Mouse (Mus musculus) R1 (cell line): Measurements from ENCODE around the gene Il1rapl1.

ENCODE experiments used
- DNase-seq: peaks from one replicate; pipeline ENCODE4 v3.0.0-alpha.2; 2018; ENCODE audit warnings: low read depth, low spot score

Gene Il1rapl1

DNA sequence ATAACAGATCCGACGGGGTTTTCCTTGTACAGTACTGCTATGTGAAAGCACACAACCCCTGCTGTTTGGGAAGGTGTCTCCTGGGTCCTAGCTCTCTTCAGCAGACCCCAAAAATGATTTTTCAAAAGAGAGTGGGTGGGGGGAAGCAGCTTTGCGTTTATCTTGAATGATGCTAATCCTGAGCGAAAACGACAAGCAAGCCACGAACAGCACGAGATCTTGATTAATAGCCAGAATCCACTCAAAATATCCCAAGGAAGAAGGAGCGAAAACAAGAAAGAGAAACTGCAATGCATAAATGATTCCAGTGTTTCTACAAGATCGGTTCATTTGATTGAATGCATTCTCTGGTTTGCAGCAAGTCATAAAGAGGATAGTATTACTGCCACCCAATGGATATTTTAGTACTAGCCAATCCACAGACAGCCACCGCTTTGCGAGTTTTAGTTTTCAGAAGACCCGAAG, at the start of gene Il1rapl1:
Gene Il1rapl1, minus strand, starts transcription at position 37 of the 465 bp plus-strand sequence.
- no peak for DNase-seq

DNA sequence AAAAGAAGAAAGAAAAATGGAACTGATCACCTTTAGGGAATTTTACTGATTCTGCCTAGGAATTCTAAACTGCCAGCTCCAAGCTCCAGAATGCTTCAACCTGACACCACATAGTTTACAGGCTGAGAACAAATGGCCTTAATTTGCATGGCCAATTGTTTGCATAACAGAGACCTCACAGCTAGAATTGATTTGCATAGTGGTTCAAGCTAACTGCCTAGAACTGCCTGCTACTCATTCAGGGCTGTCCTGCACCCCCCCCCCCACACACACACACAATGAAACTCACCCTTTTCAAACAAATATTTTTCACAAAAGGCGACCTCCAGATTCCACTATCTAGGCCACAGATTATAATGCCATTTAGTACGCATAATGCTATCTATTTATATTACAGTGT, 42.6 kb upstream of the Il1rapl1 start:
- peak; percentile 89 for DNase-seq

DNA sequence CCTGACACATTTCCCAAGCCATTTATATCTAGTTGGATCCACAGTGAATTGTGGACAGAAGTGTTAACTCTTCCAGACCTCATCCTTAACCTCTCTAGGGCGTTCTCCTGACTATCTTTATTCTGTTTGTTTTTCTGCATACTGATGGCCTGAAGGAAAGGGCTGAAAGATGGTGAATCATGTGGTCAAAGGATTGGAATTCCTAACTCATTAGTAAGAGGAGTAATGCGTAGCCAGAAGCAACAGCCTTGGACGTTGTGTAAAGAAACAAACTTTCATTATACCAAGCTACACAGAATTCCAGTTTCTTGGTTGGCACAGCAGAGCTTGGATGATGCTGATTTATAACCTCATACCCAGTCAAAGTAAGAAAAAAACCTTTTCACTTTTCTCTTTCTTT, 10.2 kb upstream of the Il1rapl1 start:
- no peak for DNase-seq

DNA sequence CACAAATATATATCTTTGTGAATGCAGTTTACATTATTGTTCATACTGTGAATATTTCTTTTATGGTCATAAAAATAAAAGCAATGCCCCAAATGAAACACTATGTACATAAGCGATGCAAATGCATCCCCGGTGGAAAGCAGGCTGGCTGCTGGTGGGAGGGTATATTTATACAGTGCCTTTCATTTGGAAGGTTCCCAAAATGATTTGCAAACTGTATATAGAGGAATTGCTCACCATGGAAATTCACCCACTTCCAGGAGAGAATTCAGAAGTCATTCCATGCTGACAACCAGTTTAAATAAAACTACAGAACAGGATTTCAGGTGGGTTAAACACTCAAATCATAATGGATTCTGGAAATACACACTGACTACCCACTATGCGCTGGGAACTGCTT, 4.6 kb upstream of the Il1rapl1 start:
- no peak for DNase-seq

DNA sequence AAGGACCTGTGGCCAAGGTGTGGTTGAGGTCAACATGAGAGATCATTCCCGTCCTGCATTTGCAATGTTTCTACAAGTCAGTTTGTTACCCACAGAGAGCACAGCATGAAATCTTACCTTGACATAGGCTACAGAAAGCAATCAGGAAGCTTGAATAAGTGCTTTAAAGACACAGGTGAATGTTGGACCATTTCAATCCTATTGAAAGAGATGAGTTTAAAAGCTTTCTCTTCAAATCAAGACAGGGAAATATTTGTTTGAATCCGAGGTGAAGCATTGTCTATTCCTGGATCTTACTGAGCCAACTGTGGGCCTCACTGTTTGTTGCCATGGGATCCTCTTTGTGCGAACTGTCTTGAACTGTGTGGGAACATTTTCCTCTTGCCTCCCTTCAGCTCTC, 2.4 kb upstream of the Il1rapl1 start:
- DNase-seq = peak; percentile 51

DNA sequence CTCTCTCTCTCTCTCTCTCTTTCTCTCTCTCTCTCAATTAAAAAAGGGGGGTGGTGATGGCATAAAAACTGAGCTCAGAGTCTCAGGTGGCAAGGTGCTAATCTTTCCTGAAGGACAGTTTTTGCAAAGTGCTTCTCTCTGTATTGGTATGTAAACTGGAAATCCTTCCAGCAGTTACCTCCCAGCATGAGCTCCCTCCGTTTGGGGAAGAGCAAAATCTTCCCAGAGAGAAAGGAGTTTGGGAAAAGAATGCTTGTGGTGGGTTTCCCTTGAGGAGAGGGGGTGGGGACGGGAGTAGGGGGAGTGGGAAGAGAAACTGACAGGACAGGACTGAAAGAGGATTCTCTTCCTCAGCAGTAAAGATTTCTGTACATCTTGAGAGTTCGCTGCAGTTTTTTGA, 881 bp upstream of the Il1rapl1 start:
- DNase-seq = peak; percentile 70

DNA sequence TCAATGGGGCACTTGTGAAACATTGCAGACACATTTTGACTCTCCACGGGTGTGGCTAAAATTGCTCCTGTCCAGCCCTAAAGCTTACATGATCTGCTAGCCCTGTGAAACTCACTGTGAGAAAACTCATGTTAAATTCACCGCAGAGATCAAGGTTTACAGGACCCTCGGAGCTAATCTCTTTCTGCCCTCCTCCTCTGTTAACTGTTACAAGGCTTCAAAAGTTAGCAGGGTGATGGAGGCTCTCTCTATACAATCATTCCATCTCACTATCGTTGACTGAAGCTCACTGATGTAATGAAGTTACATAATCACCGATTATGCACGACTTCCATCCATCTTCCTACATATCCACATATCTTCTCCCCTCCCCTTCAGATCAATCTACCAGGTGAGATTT, 1.9 kb downstream of the Il1rapl1 start:
- DNase-seq = no peak

DNA sequence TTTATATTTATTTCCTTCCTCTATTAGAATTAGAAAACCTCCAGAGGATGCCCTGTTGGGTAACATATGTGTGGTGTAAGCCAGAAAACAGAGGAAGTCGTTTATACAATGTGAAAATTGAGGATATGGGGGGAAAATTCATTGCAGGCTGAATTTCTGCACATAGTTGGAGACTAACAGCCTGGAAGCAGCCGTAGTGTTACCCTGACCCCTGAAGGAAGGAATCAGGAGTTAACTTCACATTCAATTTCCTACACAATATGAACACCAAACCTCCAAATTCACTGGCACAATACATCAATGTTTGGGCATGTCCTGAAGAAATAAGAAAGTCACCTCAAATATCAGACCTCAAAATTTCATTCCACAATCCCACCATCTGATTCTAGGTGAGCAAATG, 3.2 kb downstream of the Il1rapl1 start:
- DNase-seq = no peak

DNA sequence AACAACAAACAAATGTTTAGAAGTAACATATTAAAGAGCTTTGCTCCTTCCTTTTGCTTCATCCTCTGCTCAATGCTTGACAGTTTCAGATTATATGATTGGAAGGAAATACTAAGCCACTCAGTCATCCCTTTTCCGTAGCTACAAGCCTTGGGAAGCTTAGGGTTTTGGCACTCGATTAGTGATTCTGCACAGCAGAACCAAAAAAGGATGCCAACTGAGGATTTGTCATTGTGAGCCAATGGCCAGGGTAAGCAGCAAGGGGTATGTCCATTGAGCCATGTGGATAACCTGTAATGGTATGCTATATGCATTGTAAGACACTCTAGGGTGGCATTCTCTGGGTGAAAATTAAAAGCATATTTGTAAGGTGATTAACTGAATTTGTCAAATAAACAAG, 5.7 kb downstream of the Il1rapl1 start:
- no peak for DNase-seq

DNA sequence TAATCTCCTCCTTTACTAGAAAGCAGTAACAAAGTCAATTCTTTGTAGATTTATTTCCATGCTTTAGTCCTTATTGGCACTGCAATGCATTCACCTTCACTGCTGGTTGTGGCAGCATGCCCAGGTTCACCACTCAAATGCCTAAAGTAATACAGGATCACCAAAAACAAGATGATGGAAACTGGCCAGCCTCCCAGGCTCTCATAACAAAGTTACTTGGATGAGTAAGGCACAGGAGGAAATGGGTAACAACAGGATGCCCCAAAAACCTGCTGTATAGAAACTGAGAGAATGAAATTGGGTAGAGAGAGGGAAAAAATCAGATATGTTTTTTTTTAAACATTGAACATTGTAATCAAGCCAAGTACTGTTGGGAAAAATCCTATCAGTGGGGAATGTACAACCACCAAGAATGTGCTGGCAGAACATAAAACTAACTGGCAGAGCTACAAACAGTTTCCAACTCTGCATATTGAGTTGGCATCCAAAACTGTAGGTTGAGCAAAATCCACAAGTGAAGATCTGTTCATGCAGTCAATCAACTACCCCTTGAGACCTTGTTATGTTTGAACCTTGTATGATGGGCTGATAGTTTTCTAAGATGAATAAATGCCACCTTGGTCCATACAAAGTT, 21.4 kb downstream of the Il1rapl1 start:
- DNase-seq = no peak

DNA sequence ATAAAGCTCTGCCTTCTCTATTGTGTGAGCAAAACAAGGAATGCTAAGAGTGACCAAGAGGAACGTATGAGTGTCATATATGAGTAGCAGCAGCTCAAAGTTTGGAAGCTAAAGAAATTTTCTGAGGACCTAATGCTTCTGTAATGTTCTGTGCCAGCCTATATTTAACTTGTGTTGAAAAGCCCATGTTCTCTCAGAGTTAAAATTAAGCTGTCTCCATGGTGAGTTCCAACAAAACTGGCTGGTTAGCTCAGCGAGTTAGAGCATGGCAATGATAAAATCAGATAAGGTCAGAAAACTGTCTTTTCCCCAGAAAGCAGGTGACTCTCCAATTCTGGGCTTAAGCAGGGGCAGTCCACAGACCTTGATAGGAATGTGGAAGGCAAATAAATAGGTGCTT, 25.6 kb downstream of the Il1rapl1 start:
- DNase-seq = no peak

DNA sequence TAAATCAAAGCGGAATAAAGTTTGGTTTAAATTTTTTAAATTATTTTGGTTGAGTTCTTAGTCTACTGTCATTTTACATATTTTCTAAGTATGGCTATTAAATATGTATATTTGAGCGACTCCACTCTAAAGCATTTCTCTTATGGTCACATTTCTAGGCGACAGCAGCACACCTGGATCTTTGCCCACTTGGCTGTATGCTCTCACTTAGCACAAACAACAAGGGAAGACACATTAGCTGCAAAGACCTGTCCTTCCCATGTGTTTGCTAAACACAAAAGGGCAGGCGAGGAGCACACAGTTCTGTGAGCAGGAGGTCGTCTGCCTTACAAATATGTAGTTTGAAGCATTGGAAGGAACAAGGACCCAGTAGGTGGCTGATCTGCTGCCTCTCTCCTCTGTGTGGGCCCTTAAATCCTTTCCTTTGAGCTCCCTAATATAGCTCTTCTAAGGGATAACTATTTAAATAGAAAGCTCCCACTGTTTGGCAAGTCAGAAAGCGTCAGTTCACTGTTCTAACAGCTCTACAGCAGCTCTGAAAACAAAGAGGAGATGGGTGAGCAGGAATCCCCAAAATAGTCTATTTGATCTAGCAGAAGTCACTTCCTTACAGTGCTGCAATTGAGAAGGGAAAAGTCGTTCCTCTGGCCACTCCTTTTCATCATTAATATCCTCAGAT, 42.6 kb downstream of the Il1rapl1 start:
- no peak for DNase-seq

DNA sequence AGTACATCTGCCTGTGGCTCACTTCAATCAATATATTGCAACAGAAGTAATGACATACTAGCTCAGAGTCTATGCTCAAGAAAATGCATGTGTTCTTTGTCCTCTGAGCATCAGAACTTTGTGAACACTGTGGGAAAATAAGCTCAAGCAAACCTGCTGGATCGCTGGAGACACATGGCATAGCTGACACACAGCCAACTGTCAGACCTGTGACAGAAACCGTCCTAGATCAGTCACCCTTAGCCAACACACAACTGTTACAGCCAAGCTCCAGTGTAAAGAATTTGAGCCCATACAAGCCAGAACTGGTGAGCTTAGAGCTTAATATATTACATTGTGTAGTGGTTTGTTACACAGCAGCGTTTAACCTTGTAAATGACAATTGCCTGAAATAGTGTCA, 45.1 kb downstream of the Il1rapl1 start:
- no peak for DNase-seq

DNA sequence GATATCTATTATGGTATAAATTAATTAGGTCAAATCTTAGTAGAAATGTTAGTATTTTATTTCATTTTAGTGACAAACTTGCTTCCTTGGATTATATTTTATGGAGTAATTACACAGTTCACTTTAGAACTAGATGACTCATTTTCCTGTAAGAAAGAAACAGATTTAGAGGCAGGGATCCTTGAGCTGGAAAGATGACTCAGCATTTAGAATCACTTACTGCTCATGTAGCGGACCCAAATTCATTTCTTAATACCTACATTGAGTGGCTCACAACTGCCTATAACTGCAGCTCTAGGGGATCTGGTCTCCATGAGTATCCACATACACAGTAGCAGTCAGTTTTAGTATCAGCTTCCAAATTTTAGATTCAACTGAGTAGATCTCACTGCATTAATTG, 71.9 kb downstream of the Il1rapl1 start:
- no peak for DNase-seq

DNA sequence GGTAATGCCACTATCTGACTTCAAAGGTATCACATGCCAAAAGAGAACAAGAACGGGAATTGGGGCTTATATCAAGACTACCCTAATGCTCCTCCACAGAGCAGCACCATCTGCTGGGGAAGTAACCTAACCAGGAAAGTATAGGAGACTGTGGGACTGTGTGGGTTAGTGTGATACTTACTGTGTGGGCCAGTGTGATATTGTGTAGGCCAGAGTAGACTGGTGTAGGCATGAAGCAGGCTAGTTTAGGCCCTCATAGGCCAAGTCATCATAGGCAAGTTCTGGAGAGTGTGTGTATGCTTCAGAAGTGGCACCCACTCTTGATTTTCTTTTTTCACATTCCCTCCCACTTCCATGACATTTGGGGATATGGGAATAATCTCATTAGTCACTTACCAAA, 76.5 kb downstream of the Il1rapl1 start:
- DNase-seq = no peak

DNA sequence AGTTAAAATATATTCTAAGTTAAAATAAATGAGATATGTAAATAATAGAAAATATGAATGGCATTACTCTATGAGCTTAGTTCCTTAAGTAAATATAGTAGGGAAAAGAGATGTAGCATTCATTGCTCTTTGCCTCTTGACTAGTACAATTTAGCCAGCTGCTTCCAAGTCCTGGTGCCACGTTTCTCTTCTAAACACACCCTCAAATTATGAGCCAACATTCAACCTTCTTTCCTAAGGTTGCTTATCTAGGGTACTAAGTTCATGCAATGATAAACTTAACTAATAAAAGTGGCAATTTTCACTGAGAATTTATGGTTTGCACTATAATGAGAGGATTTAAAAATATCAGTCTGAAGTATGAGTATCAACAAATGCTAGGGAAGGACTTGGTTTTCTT, 218.3 kb downstream of the Il1rapl1 start:
- no peak for DNase-seq

DNA sequence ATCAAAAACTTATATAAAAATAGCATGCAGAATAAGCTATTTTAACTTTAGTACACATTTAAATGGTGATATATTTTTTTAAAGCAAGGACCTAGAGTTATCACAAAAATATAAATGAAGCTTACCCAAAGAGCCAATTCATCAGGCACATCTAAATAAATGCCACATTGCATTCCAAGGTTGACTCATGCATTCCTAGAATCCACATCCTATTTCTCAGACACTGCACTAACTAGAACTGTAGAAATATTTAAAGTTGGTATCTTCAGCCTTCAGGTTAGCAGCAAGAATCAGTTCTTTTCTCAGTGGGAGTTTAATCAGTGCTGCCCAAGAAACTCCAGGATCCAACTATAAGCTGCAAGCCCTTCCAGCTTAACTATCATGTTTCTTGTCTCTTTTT, 223.5 kb downstream of the Il1rapl1 start:
- DNase-seq = no peak

DNA sequence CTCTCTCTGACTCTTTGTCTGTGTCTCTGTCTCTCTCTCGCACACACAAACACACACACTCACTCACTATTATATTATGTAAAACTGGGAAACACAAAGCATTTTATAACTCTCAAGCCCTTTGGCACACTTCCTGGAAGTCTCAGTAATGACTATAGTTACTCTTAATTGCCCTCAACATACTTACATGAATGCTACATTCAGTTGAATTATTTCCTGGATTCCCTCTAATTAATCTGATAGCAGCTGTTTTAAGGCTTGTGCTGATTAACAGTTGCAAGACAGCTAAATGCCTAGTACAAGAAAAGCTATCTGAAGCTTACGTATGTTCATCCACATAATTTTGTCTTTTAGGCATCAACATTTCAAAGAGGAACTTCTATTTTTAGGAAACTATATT, 261.3 kb downstream of the Il1rapl1 start:
- no peak for DNase-seq

DNA sequence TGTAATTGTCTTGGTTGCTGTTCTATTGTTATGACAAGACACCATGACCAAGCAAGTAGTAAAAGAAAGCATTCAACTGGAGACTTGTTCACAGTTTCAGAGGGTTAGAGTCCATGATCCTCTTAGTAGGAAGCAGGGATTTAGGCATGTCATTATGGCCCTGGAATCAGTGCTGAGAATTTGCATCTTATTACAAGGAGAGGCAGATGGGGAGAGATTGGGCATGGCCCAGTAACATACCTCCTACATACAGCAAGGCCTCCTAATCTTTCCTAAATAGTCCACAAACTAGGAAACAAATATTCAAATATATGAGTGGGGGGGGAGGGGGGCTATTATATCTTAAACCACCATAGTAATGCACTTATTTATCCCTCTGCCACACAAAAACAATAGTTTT, 301.6 kb downstream of the Il1rapl1 start:
- no peak for DNase-seq

DNA sequence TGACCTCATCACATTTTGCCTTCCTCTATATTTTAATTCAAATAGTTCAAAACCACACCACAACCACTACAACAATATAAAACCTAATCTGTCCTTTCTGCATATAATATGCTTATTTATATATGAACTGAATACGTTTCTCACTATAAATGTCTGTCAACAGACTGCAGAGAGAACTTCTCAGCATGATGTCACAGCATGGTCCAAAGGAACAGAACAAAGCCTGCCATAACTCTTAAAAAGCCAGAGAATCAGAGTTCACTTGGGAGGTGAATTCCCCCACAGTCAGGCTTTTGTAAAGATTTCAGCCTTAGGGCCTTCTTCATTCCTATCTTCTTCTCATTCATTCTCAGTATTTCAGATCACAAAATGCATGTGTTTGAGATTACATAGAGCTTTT, 307.7 kb downstream of the Il1rapl1 start:
- DNase-seq = peak; percentile 0

DNA sequence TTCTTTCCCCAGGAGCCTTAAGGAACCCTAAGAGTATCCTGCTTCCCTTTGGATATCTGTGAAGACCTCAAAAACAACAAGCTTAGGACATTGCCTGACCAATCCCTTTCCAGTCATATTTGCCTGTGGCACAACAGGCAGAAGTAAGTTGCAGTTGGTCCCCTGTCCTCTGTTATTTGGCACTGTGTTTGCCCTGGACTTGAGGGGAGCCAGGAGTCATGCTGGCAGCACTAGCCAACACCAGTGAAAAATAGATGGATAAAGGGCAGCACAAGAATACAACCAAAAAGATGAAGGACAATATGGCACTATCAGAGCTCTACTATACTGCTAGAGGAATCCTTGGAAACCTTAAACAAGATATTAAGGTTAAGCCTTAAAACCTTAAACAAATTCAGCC, 322.4 kb downstream of the Il1rapl1 start:
- DNase-seq = no peak

DNA sequence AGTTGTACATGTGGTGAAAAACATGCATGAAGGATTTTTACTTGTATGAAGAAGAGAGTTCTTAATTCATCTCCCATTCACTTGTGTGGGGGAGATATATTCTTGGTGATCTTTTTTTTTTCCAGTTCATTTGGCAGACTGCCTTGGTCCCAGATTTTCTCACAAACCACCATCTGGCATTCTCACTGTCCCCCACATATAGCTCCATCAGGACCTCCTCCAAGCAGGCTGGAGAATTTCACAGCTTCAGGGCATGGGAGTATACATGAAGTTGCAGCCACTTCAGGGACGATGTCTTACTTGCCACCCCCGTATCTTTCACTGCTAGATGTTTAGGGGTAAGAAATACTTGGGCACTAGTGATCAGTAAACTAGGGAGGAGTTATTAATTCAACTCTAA, 404.9 kb downstream of the Il1rapl1 start:
- no peak for DNase-seq

DNA sequence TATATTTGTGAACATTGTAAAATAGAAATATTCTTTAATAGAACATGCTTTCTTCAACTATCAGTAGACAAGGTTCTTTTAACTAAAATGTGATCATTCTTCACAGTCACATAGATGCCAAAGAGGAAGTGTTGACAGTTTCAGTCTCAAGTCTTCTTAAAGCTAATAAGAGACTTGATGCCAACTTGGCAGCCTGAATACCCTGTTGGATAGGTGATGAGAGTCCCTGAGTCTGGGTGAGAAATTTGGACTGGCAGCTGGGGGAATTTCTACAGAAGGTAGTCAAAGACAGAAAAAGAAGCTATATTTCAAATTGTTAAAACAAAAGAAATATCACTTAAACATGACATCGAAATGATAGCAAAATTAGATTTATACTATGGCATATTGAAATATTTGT, 451.6 kb downstream of the Il1rapl1 start:
- no peak for DNase-seq

DNA sequence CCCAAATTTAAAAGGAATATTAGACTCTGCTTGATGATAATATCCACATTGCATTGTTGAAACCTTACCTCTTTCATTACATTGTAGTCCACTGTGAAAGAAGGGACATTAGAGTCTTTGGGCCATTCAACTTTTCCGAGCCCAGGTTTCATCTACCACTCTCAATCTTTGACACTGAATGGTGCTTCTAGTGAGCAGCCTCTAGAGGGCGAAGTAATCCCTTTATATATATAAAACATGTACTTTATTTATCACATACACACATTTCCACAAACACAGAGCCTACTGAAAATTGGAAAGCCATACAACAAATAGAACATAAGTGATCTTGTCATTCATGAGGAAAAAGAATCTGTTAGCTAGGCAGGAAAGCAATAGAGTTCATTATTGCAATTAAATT, 459.8 kb downstream of the Il1rapl1 start:
- DNase-seq = peak; percentile 1
